Mouse (Mus musculus) G1E (cell line): ENCODE results near the gene Ifna13. TPM values are rescaled to one million over a fixed set of nuclear protein-coding genes. Genes with fewer than 3 reads are reported as not detected.

Experiments
- ATAC-seq: 2 replicates; pipeline ENCODE4 v1.8.0; 2016; ENCODE audit warnings: mild to moderate bottlenecking; ENCODE audit not compliant: insufficient number of reproducible peaks, poor library complexity, low FRiP score, severe bottlenecking; ENCODE audit errors: extremely low read depth
- DNase-seq: peaks from one replicate; pipeline ENCODE4 v3.0.0; 2012; ENCODE audit warnings: low spot score
- H3K27me3 ChIP-seq: 2 replicates; pipeline ENCODE4 v1.6.1; 2012; ENCODE audit warnings: mild to moderate bottlenecking, low read length, inconsistent platforms; ENCODE audit not compliant: insufficient read depth
- H3K36me3 ChIP-seq: replicated peaks from 2 replicates; pipeline ENCODE3; 2012; ENCODE audit warnings: mild to moderate bottlenecking, inconsistent platforms
- H3K4me1 ChIP-seq: 2 replicates; pipeline ENCODE4 v1.6.1; 2012; ENCODE audit warnings: low read depth, low read length, inconsistent platforms, mixed read lengths; ENCODE audit not compliant: insufficient read depth
- H3K4me3 ChIP-seq: 2 replicates; pipeline ENCODE4 v1.5.1; 2012; ENCODE audit warnings: low read depth, mild to moderate bottlenecking, inconsistent platforms, low read length, moderate library complexity, mixed read lengths
- H3K9me3 ChIP-seq: replicated peaks from 2 replicates; pipeline ENCODE4 v1.6.1; 2012; ENCODE audit warnings: inconsistent platforms
- CTCF ChIP-seq: IDR thresholded peaks from 2 replicates; pipeline ENCODE4 v1.5.1; 2012; ENCODE audit warnings: low read depth, low read length, inconsistent platforms, mixed read lengths
- GATA1 ChIP-seq: IDR thresholded peaks from 2 replicates; pipeline ENCODE4 v1.6.1; 2012; ENCODE audit warnings: borderline replicate concordance, low read length, inconsistent platforms, mixed read lengths
- GATA2 ChIP-seq: IDR thresholded peaks from 2 replicates; pipeline ENCODE4 v1.6.1; 2012; ENCODE audit warnings: low read depth, low read length, inconsistent platforms, borderline replicate concordance
- POLR2AphosphoS5 ChIP-seq: IDR thresholded peaks from 2 replicates; pipeline ENCODE4 v1.6.1; 2012; ENCODE audit warnings: low read depth, low read length, inconsistent platforms; ENCODE audit not compliant: insufficient replicate concordance
- TAL1 ChIP-seq: conservative IDR thresholded peaks from 2 replicates; pipeline ENCODE4 v1.6.1; 2012; ENCODE audit warnings: low read depth, low read length, inconsistent platforms, mixed read lengths
- polyA plus RNA-seq: library from polyadenylated mRNA; stranded (reverse); fragments of >175 nt; gene quantifications from 2 replicates; pipeline ENCODE4 v1.2.3, GENCODE M21; 2012
- total RNA-seq, 2 experiments: library from RNA; stranded (forward) in 1 of 2; stranded (reverse) in 1 of 2; fragments of 200-1000 nt in 1 of 2; fragments of >200 nt in 1 of 2; fragmentation: Nextera tagmentation in 1 of 2; gene quantifications; 2 replicates each; pipeline ENCODE4 v1.2.3; 2014 to 2017

Gene Ifna13
- total and polyA plus RNA-seq, 3 experiments = not detected

DNA sequence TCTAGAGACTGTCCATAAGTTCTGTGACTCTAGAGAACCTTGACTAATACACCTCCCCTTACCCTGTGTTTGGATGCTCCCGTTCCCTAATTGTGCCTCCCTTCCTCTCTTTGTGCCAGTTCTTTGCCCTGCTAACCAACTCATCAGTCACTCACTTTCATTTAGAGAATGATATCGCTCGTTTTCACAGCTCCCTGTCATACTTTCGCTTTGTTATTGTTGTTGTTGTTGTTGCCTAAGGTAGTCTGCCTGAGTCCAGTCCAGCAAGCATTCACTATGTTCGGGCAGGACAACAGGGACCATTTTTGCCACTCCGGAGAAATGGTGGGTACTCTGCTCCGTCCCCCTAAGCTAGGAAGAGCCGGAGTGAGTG, 3.6 kb downstream of the Ifna13 start:
- TF ChIP-seq GATA1 = no peak
- no peak for TF ChIP-seq POLR2AphosphoS5
- no peak for TF ChIP-seq CTCF
- no peak for TF ChIP-seq GATA2
- no peak for TF ChIP-seq TAL1
- DNase-seq = no peak
- Histone ChIP-seq H3K27me3 (no peaks in the 10 kb centered on the region), H3K36me3 (no peaks in the 10 kb centered on the region), H3K9me3 (no peaks in the 10 kb centered on the region), H3K4me1 (peaks cover 4% of the 10 kb centered on the region; the same call in 1 of the 2 replicates), H3K4me3 (no peak overlapping the region)
- ATAC-seq = no peak

- Histone ChIP-seq H3K36me3 (no peaks in the 10 kb centered on the region), H3K4me1 (no peaks in the 10 kb centered on the region), H3K4me3 (no peak within 1 kb of the TSS), H3K27me3 (no peaks in the 10 kb centered on the region), H3K9me3 (no peaks in the 10 kb centered on the region)
- DNase-seq (no peak), ATAC-seq (no peak)
- TF ChIP-seq POLR2AphosphoS5 = no peak
- no peak for TF ChIP-seq GATA2
- no peak for TF ChIP-seq GATA1
- TF ChIP-seq CTCF = no peak
- TF ChIP-seq TAL1 = no peak
These were observed 9.9 kb downstream of the Ifna13 start, which contains the start of gene C87499 for GRCm38 (mm10) chr4:88634311-88634710. Gene C87499, minus strand, starts transcription at chr4:88634411.

DNA sequence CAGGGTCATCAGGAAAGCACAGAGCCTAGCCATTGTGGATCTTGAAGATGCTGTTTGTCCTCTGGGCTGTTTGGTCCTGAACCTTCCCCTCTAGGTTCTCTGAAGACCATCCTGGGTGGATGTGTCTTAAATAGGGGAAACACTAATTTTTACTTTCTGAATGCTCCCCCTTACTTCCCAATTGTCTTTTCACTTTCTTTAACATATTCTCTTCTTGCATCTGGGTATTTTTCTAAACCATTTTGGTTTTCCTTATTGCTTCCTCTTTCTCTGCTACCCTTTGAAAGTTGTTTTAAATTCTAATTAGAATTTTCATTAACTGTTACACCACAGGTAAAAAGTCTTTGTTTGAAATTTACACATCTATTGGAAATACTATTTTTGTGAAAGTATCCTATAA, 41.0 kb downstream of the Ifna13 start, which contains the start of gene Ifna12:
Gene Ifna12 (minus strand): TSS at position 101 of the 400 bp plus-strand sequence.
- Histone ChIP-seq H3K9me3 (no peaks in the 10 kb centered on the region), H3K27me3 (no peaks in the 10 kb centered on the region), H3K36me3 (no peaks in the 10 kb centered on the region), H3K4me3 (no peak within 1 kb of the TSS), H3K4me1 (no peaks in the 10 kb centered on the region)
- ATAC-seq (no peak), DNase-seq (no peak)
- no peak for TF ChIP-seq TAL1
- TF ChIP-seq CTCF = no peak
- TF ChIP-seq GATA1 = no peak
- TF ChIP-seq GATA2 = no peak
- no peak for TF ChIP-seq POLR2AphosphoS5

Other genes with a start within 250 kb of the Ifna13 start
Only the 20 nearest of the 33 such genes appear.
- gene Ifnb1, start 121.7 kb downstream of the Ifna13 start, total RNA-seq (2014; fragmentation: Nextera tagmentation) = not detected in 2 replicates
- gene Ifnb1, start 121.7 kb downstream of the Ifna13 start, total RNA-seq (2017) = not detected in 2 replicates
- gene Ifnb1, start 121.7 kb downstream of the Ifna13 start, polyA plus RNA-seq = not detected in 2 replicates
- gene Ifna15, start 86.2 kb downstream of the Ifna13 start, total RNA-seq (2014; fragmentation: Nextera tagmentation) = not detected in 2 replicates
- not detected in 2 replicates for gene Ifna15, start 86.2 kb downstream of the Ifna13 start, total RNA-seq (2017)
- gene Ifna15, start 86.2 kb downstream of the Ifna13 start, polyA plus RNA-seq = not detected in 2 replicates
- gene Ifna14, start 72.7 kb downstream of the Ifna13 start, total RNA-seq (2014; fragmentation: Nextera tagmentation) = not detected in 2 replicates
- 0.44 TPM in 1 of 2 replicates, not detected in the other for gene Ifna14, start 72.7 kb downstream of the Ifna13 start, total RNA-seq (2017)
- not detected in 2 replicates for gene Ifna14, start 72.7 kb downstream of the Ifna13 start, polyA plus RNA-seq
- not detected in 2 replicates for gene Ifna9, start 52.1 kb downstream of the Ifna13 start, total RNA-seq (2014; fragmentation: Nextera tagmentation)
- 0.29 TPM in 1 of 2 replicates, not detected in the other for gene Ifna9, start 52.1 kb downstream of the Ifna13 start, total RNA-seq (2017)
- not detected in 2 replicates for gene Ifna9, start 52.1 kb downstream of the Ifna13 start, polyA plus RNA-seq
- not detected in 2 replicates for gene Ifna12, start 41.1 kb downstream of the Ifna13 start, total RNA-seq (2014; fragmentation: Nextera tagmentation)
- not detected in 2 replicates for gene Ifna12, start 41.1 kb downstream of the Ifna13 start, total RNA-seq (2017)
- not detected in 2 replicates for gene Ifna12, start 41.1 kb downstream of the Ifna13 start, polyA plus RNA-seq
- gene C87499, start 10.0 kb downstream of the Ifna13 start, total RNA-seq (2014; fragmentation: Nextera tagmentation) = not detected in 2 replicates
- gene C87499, start 10.0 kb downstream of the Ifna13 start, total RNA-seq (2017) = 0.22 and 0.46 TPM in 2 replicates
- gene C87499, start 10.0 kb downstream of the Ifna13 start, polyA plus RNA-seq = not detected in 2 replicates
- gene Ifna16, start 32.5 kb upstream of the Ifna13 start, total RNA-seq (2014; fragmentation: Nextera tagmentation) = not detected in 2 replicates
- not detected in 2 replicates for gene Ifna16, start 32.5 kb upstream of the Ifna13 start, total RNA-seq (2017)
- gene Ifna16, start 32.5 kb upstream of the Ifna13 start, polyA plus RNA-seq = not detected in 2 replicates
- gene Ifna2, start 39.5 kb upstream of the Ifna13 start, total RNA-seq (2014; fragmentation: Nextera tagmentation) = not detected in 2 replicates
- gene Ifna2, start 39.5 kb upstream of the Ifna13 start, total RNA-seq (2017) = not detected in 2 replicates
- not detected in 2 replicates for gene Ifna2, start 39.5 kb upstream of the Ifna13 start, polyA plus RNA-seq
- gene Ifnab, start 46.9 kb upstream of the Ifna13 start, total RNA-seq (2014; fragmentation: Nextera tagmentation) = not detected in 2 replicates
- not detected in 2 replicates for gene Ifnab, start 46.9 kb upstream of the Ifna13 start, total RNA-seq (2017)
- not detected in 2 replicates for gene Ifnab, start 46.9 kb upstream of the Ifna13 start, polyA plus RNA-seq
- not detected in 2 replicates for gene Gm26566, start 77.3 kb upstream of the Ifna13 start, total RNA-seq (2014; fragmentation: Nextera tagmentation)
- gene Gm26566, start 77.3 kb upstream of the Ifna13 start, total RNA-seq (2017) = 0.33 and 0.46 TPM in 2 replicates
- 0.08 and 0.22 TPM in 2 replicates for gene Gm26566, start 77.3 kb upstream of the Ifna13 start, polyA plus RNA-seq
- 63.5 and 64.7 TPM in 2 replicates for gene Klhl9, start 78.0 kb upstream of the Ifna13 start, total RNA-seq (2014; fragmentation: Nextera tagmentation)
- 95.4 and 115 TPM in 2 replicates for gene Klhl9, start 78.0 kb upstream of the Ifna13 start, total RNA-seq (2017)
- gene Klhl9, start 78.0 kb upstream of the Ifna13 start, polyA plus RNA-seq = 5.6 and 6.3 TPM in 2 replicates
- not detected in 2 replicates for gene Gm13271, start 110.4 kb upstream of the Ifna13 start, total RNA-seq (2014; fragmentation: Nextera tagmentation)
- gene Gm13271, start 110.4 kb upstream of the Ifna13 start, total RNA-seq (2017) = not detected in 2 replicates
- not detected in 2 replicates for gene Gm13271, start 110.4 kb upstream of the Ifna13 start, polyA plus RNA-seq
- gene Gm13283, start 115.7 kb upstream of the Ifna13 start, total RNA-seq (2014; fragmentation: Nextera tagmentation) = not detected in 2 replicates
- gene Gm13283, start 115.7 kb upstream of the Ifna13 start, total RNA-seq (2017) = not detected in 2 replicates
- not detected in 2 replicates for gene Gm13283, start 115.7 kb upstream of the Ifna13 start, polyA plus RNA-seq
- not detected in 2 replicates for gene Gm13290, start 129.4 kb upstream of the Ifna13 start, total RNA-seq (2014; fragmentation: Nextera tagmentation)
- not detected in 2 replicates for gene Gm13290, start 129.4 kb upstream of the Ifna13 start, total RNA-seq (2017)
- gene Gm13290, start 129.4 kb upstream of the Ifna13 start, polyA plus RNA-seq = not detected in 2 replicates
- gene Gm13289, start 132.5 kb upstream of the Ifna13 start, total RNA-seq (2014; fragmentation: Nextera tagmentation) = not detected in 2 replicates
- not detected in 2 replicates for gene Gm13289, start 132.5 kb upstream of the Ifna13 start, total RNA-seq (2017)
- gene Gm13289, start 132.5 kb upstream of the Ifna13 start, polyA plus RNA-seq = not detected in 2 replicates
- gene Gm13272, start 135.4 kb upstream of the Ifna13 start, total RNA-seq (2014; fragmentation: Nextera tagmentation) = not detected in 2 replicates
- 0.29 TPM in 1 of 2 replicates, not detected in the other for gene Gm13272, start 135.4 kb upstream of the Ifna13 start, total RNA-seq (2017)
- gene Gm13272, start 135.4 kb upstream of the Ifna13 start, polyA plus RNA-seq = not detected in 2 replicates
- gene Ifnz, start 137.7 kb upstream of the Ifna13 start, total RNA-seq (2014; fragmentation: Nextera tagmentation) = not detected in 2 replicates
- gene Ifnz, start 137.7 kb upstream of the Ifna13 start, total RNA-seq (2017) = not detected in 2 replicates
- gene Ifnz, start 137.7 kb upstream of the Ifna13 start, polyA plus RNA-seq = not detected in 2 replicates
- not detected in 2 replicates for gene Gm13276, start 141.2 kb upstream of the Ifna13 start, total RNA-seq (2014; fragmentation: Nextera tagmentation)
- gene Gm13276, start 141.2 kb upstream of the Ifna13 start, total RNA-seq (2017) = not detected in 2 replicates
- not detected in 2 replicates for gene Gm13276, start 141.2 kb upstream of the Ifna13 start, polyA plus RNA-seq
- gene Gm13277, start 144.2 kb upstream of the Ifna13 start, total RNA-seq (2014; fragmentation: Nextera tagmentation) = not detected in 2 replicates
- gene Gm13277, start 144.2 kb upstream of the Ifna13 start, total RNA-seq (2017) = not detected in 2 replicates
- not detected in 2 replicates for gene Gm13277, start 144.2 kb upstream of the Ifna13 start, polyA plus RNA-seq
- gene Gm13278, start 147.1 kb upstream of the Ifna13 start, total RNA-seq (2014; fragmentation: Nextera tagmentation) = not detected in 2 replicates
- not detected in 2 replicates for gene Gm13278, start 147.1 kb upstream of the Ifna13 start, total RNA-seq (2017)
- not detected in 2 replicates for gene Gm13278, start 147.1 kb upstream of the Ifna13 start, polyA plus RNA-seq